Mouse (Mus musculus) frontal cortex, adult (tissue): ENCODE results near the gene Taf1b.

ENCODE experiments used
- ATAC-seq: cut with Nextera tagmentation; 2 replicates; pipeline ENCODE4 v1.9.2; 2017; ENCODE audit warnings: mild to moderate bottlenecking, moderate library complexity, mixed read lengths; ENCODE audit not compliant: low TSS enrichment

Gene Taf1b

GRCm38 (mm10) chr12:24548885-24549284 lies 50.7 kb downstream of the Taf1b start:
- ATAC-seq, result no peak

GRCm38 (mm10) chr12:24552531-24552930 lies 54.4 kb downstream of the Taf1b start:
- no peak for ATAC-seq

GRCm38 (mm10) chr12:24555976-24556375 lies 57.8 kb downstream of the Taf1b start:
- ATAC-seq, result no peak

- ATAC-seq, result no peak
Observed at GRCm38 (mm10) chr12:24563395-24563960, 65.3 kb downstream of the Taf1b start.

GRCm38 (mm10) chr12:24565311-24565710 lies 67.2 kb downstream of the Taf1b start:
- ATAC-seq, result no peak

GRCm38 (mm10) chr12:24567606-24568005 lies 69.4 kb downstream of the Taf1b start:
- no peak for ATAC-seq

- ATAC-seq, result peak; percentile 99
Observed at GRCm38 (mm10) chr12:24571523-24572392, 73.6 kb downstream of the Taf1b start, which contains the start of gene Grhl1. TSS of gene Grhl1 (plus strand) at chr12:24572283.

- 0 out of 2 replicates have a peak, but pooled peaks have one; percentile 14 for ATAC-seq
Observed at GRCm38 (mm10) chr12:24572421-24573274, 74.5 kb downstream of the Taf1b start.

- ATAC-seq, result no peak
Observed at GRCm38 (mm10) chr12:24573275-24573580, 75.1 kb downstream of the Taf1b start.

- no peak for ATAC-seq
Observed at GRCm38 (mm10) chr12:24574870-24575269, 76.7 kb downstream of the Taf1b start.

GRCm38 (mm10) chr12:24580452-24580851 lies 82.3 kb downstream of the Taf1b start:
- no peak for ATAC-seq

GRCm38 (mm10) chr12:24580996-24581683 lies 83.0 kb downstream of the Taf1b start:
- ATAC-seq, result peak; percentile 50; the same call in 1 of the 2 replicates

GRCm38 (mm10) chr12:24583653-24584052 lies 85.5 kb downstream of the Taf1b start:
- ATAC-seq, result no peak

GRCm38 (mm10) chr12:24584835-24585234 lies 86.7 kb downstream of the Taf1b start:
- peak; percentile 58; the same call in 1 of the 2 replicates for ATAC-seq

GRCm38 (mm10) chr12:24586193-24586592 lies 88.0 kb downstream of the Taf1b start:
- ATAC-seq, result no peak

- ATAC-seq, result no peak
Observed at GRCm38 (mm10) chr12:24590371-24590770, 92.2 kb downstream of the Taf1b start.

GRCm38 (mm10) chr12:24592055-24592454 lies 93.9 kb downstream of the Taf1b start:
- no peak for ATAC-seq

GRCm38 (mm10) chr12:24592956-24593672 lies 95.0 kb downstream of the Taf1b start:
- peak; percentile 67 for ATAC-seq

GRCm38 (mm10) chr12:24597376-24597775 lies 99.2 kb downstream of the Taf1b start:
- ATAC-seq, result no peak

- ATAC-seq, result peak; percentile 26; the same call in 1 of the 2 replicates
Observed at GRCm38 (mm10) chr12:24599366-24599895, 101.3 kb downstream of the Taf1b start.

GRCm38 (mm10) chr12:24600074-24600473 lies 101.9 kb downstream of the Taf1b start:
- no peak for ATAC-seq
